Mouse (Mus musculus): ENCODE measurements around the gene Rpia. TPM values are rescaled to one million over a fixed set of nuclear protein-coding genes. Genes with fewer than 3 reads are reported as not detected.

Rpia gene
- total and polyA plus RNA-seq, 3 experiments: 25.8 to 128 (median 41.5) TPM

GRCm38 (mm10) chr6:70815471-70815870, 23.4 kb upstream of the Rpia start:
- no peak for ATAC-seq (ENCODE audit: extremely low read depth, insufficient number of reproducible peaks, low FRiP score, poor library complexity, severe bottlenecking)

GRCm38 (mm10) chr6:70814629-70814950, 22.6 kb upstream of the Rpia start:
- Histone ChIP-seq H3K36me3 (replicated peaks) (no peaks in the 10 kb centered on the region), H3K9me3 (replicated peaks) (no peaks in the 10 kb centered on the region), H3K4me3 (ENCODE audit: low read depth, low read length) (no peak overlapping the region), H3K4me1 (ENCODE audit: insufficient read depth, low read depth, low read length) (peaks cover 11% of the 10 kb centered on the region; the same call in 1 of the 2 replicates), H3K27me3 (ENCODE audit: insufficient read depth, low read length) (peaks cover 9% of the 10 kb centered on the region; the same call in 1 of the 2 replicates)
- DNase-seq (ENCODE audit: low spot score): no peak
- TF ChIP-seq CTCF (IDR thresholded peaks at IDR 0.05; ENCODE audit: low read depth, low read length): no peak
- TF ChIP-seq POLR2AphosphoS5 (IDR thresholded peaks at IDR 0.05; ENCODE audit: insufficient replicate concordance, low read depth, low read length): no peak
- TF ChIP-seq TAL1 (conservative IDR thresholded peaks at IDR 0.05; ENCODE audit: low read depth, low read length): no peak
- no peak for TF ChIP-seq GATA1 (IDR thresholded peaks at IDR 0.05; ENCODE audit: borderline replicate concordance, low read length)
- TF ChIP-seq GATA2 (IDR thresholded peaks at IDR 0.05; ENCODE audit: borderline replicate concordance, low read depth, low read length): no peak
- ATAC-seq (ENCODE audit: extremely low read depth, insufficient number of reproducible peaks, low FRiP score, poor library complexity, severe bottlenecking): no peak

More at GRCm38 (mm10) chr6:70815471-70815870, 23.4 kb upstream of the Rpia start:
- Histone ChIP-seq H3K36me3 (replicated peaks) (no peaks in the 10 kb centered on the region), H3K4me1 (ENCODE audit: insufficient read depth, low read depth, low read length) (peaks cover 11% of the 10 kb centered on the region; the same call in 1 of the 2 replicates), H3K27me3 (ENCODE audit: insufficient read depth, low read length) (peaks cover 9% of the 10 kb centered on the region; the same call in 1 of the 2 replicates), H3K9me3 (replicated peaks) (no peaks in the 10 kb centered on the region), H3K4me3 (ENCODE audit: low read depth, low read length) (no peak overlapping the region)
- TF ChIP-seq TAL1 (conservative IDR thresholded peaks at IDR 0.05; ENCODE audit: low read depth, low read length) (no peak), GATA1 (IDR thresholded peaks at IDR 0.05; ENCODE audit: borderline replicate concordance, low read length) (no peak), CTCF (IDR thresholded peaks at IDR 0.05; ENCODE audit: low read depth, low read length) (no peak), POLR2AphosphoS5 (IDR thresholded peaks at IDR 0.05; ENCODE audit: insufficient replicate concordance, low read depth, low read length) (no peak), GATA2 (IDR thresholded peaks at IDR 0.05; ENCODE audit: borderline replicate concordance, low read depth, low read length) (no peak)
- DNase-seq (ENCODE audit: low spot score): no peak

- ATAC-seq (ENCODE audit: extremely low read depth, insufficient number of reproducible peaks, low FRiP score, poor library complexity, severe bottlenecking) (no peak), DNase-seq (ENCODE audit: low spot score) (no peak)
- peaks cover 9% of the 10 kb centered on the region; the same call in 1 of the 2 replicates for H3K27me3 ChIP-seq (ENCODE audit: insufficient read depth, low read length)
- peaks cover 11% of the 10 kb centered on the region; the same call in 1 of the 2 replicates for H3K4me1 ChIP-seq (ENCODE audit: insufficient read depth, low read depth, low read length)
- H3K36me3 ChIP-seq (replicated peaks): no peaks in the 10 kb centered on the region
- no peak overlapping the region for H3K4me3 ChIP-seq (ENCODE audit: low read depth, low read length)
- H3K9me3 ChIP-seq (replicated peaks): no peaks in the 10 kb centered on the region
- no peak for TF ChIP-seq GATA2 (IDR thresholded peaks at IDR 0.05; ENCODE audit: borderline replicate concordance, low read depth, low read length)
- TF ChIP-seq TAL1 (conservative IDR thresholded peaks at IDR 0.05; ENCODE audit: low read depth, low read length): no peak
- no peak for TF ChIP-seq CTCF (IDR thresholded peaks at IDR 0.05; ENCODE audit: low read depth, low read length)
- TF ChIP-seq POLR2AphosphoS5 (IDR thresholded peaks at IDR 0.05; ENCODE audit: insufficient replicate concordance, low read depth, low read length): no peak
- no peak for TF ChIP-seq GATA1 (IDR thresholded peaks at IDR 0.05; ENCODE audit: borderline replicate concordance, low read length)
These were observed 22.0 kb upstream of the Rpia start for GRCm38 (mm10) chr6:70813921-70814628.

- ATAC-seq (ENCODE audit: extremely low read depth, insufficient number of reproducible peaks, low FRiP score, poor library complexity, severe bottlenecking): no peak
- no peak for TF ChIP-seq GATA2 (IDR thresholded peaks at IDR 0.05; ENCODE audit: borderline replicate concordance, low read depth, low read length)
- no peak for TF ChIP-seq POLR2AphosphoS5 (IDR thresholded peaks at IDR 0.05; ENCODE audit: insufficient replicate concordance, low read depth, low read length)
- TF ChIP-seq CTCF (IDR thresholded peaks at IDR 0.05; ENCODE audit: low read depth, low read length): no peak
- TF ChIP-seq GATA1 (IDR thresholded peaks at IDR 0.05; ENCODE audit: borderline replicate concordance, low read length): no peak
- TF ChIP-seq TAL1 (conservative IDR thresholded peaks at IDR 0.05; ENCODE audit: low read depth, low read length): no peak
- peaks cover 11% of the 10 kb centered on the region; the same call in 1 of the 2 replicates for H3K4me1 ChIP-seq (ENCODE audit: insufficient read depth, low read depth, low read length)
- H3K36me3 ChIP-seq (replicated peaks): no peaks in the 10 kb centered on the region
- DNase-seq (ENCODE audit: low spot score): no peak
- H3K9me3 ChIP-seq (replicated peaks): no peaks in the 10 kb centered on the region
- no peak overlapping the region for H3K4me3 ChIP-seq (ENCODE audit: low read depth, low read length)
- peaks cover 9% of the 10 kb centered on the region; the same call in 1 of the 2 replicates for H3K27me3 ChIP-seq (ENCODE audit: insufficient read depth, low read length)
These were observed 20.5 kb upstream of the Rpia start for GRCm38 (mm10) chr6:70812526-70812895.

DNA sequence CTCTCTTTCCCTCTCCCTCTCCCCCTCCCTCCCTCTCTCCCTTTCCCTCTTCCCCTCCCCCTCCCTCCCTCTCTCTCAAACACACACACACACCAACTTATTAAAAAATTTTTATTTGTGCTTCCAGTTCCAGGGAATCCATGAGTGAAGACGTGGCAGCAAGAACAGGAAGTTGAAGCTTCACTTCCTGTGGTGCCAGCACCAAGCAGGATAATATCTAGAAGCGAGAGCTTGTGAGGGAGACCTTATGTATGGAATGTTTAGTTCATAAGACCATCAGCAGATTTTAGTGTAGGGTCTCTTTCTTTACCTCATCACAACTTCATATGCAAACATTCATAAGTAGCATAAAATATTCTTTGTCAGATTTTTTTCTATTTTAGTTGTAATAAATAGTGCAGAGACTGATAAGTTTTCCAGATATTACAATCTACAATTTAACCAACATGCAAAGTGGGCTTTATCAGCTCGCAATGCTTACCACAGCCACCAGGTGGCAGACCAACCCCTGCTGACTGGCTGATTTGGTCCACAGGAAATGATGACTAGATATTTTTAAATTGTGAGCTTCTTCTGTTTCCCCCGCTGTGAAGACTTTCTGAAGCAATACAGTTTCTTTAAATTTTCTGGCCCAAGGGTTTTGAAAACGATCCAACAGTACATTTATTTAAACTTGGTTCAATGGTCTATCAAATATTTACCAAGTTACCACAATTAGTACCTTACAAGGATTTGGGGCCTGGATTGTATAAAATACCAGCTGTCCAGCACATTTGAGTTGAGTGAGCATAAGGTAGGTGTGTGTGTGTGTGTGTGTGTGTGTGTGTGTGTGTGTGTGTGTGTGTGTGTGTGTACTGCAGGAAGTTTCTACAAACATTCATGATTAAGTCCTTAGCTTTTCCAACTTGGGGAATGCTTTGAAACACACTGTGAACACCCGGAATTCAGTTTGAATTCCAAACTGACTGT, 19.8 kb upstream of the Rpia start:
- TF ChIP-seq POLR2AphosphoS5 (IDR thresholded peaks at IDR 0.05; ENCODE audit: insufficient replicate concordance, low read depth, low read length): no peak
- TF ChIP-seq CTCF (IDR thresholded peaks at IDR 0.05; ENCODE audit: low read depth, low read length): peak; percentile 86
- H3K4me1 ChIP-seq (ENCODE audit: insufficient read depth, low read depth, low read length): peaks cover 11% of the 10 kb centered on the region; the same call in 1 of the 2 replicates
- peak; percentile 56 for DNase-seq (ENCODE audit: low spot score)
- ATAC-seq (ENCODE audit: extremely low read depth, insufficient number of reproducible peaks, low FRiP score, poor library complexity, severe bottlenecking): peak; percentile 58; the same call in 1 of the 2 replicates
- H3K9me3 ChIP-seq (replicated peaks): no peaks in the 10 kb centered on the region
- no peak overlapping the region for H3K4me3 ChIP-seq (ENCODE audit: low read depth, low read length)
- H3K36me3 ChIP-seq (replicated peaks): no peaks in the 10 kb centered on the region
- H3K27me3 ChIP-seq (ENCODE audit: insufficient read depth, low read length): peaks cover 12% of the 10 kb centered on the region; the same call in 1 of the 2 replicates

DNA sequence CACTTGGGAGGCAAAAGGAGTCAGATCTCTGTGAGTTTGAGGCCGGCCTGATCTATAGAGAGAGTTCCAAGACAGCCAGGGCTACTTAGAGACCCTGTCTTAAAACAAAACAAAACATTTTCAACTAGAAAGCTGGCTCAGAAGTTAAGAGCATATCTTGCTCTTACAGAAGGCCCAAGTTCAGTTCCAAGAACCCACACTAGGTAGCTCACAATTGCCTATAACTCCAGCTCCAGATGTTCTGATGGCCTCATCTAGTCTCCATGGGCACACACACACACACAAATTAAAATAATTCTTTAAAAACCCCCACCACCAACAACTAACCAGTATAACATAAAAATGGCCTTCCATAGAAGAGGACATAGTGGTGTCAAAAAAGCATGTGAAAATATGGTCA, 18.5 kb upstream of the Rpia start:
- H3K4me1 ChIP-seq (ENCODE audit: insufficient read depth, low read depth, low read length): peaks cover 20% of the 10 kb centered on the region
- no peak overlapping the region for H3K4me3 ChIP-seq (ENCODE audit: low read depth, low read length)
- H3K27me3 ChIP-seq (ENCODE audit: insufficient read depth, low read length): peaks cover 12% of the 10 kb centered on the region; the same call in 1 of the 2 replicates
- TF ChIP-seq POLR2AphosphoS5 (IDR thresholded peaks at IDR 0.05; ENCODE audit: insufficient replicate concordance, low read depth, low read length) (no peak), GATA2 (IDR thresholded peaks at IDR 0.05; ENCODE audit: borderline replicate concordance, low read depth, low read length) (no peak), CTCF (IDR thresholded peaks at IDR 0.05; ENCODE audit: low read depth, low read length) (no peak), TAL1 (conservative IDR thresholded peaks at IDR 0.05; ENCODE audit: low read depth, low read length) (no peak), GATA1 (IDR thresholded peaks at IDR 0.05; ENCODE audit: borderline replicate concordance, low read length) (no peak)
- DNase-seq (ENCODE audit: low spot score) (no peak), ATAC-seq (ENCODE audit: extremely low read depth, insufficient number of reproducible peaks, low FRiP score, poor library complexity, severe bottlenecking) (no peak)
- H3K9me3 ChIP-seq (replicated peaks): no peaks in the 10 kb centered on the region
- H3K36me3 ChIP-seq (replicated peaks): no peaks in the 10 kb centered on the region
